Mouse (Mus musculus) monocyte, adult 2 months (primary cell): ENCODE results near the gene Ptger3.

Source experiments
- DNase-seq, 2 experiments: peaks; one replicate each; pipeline ENCODE4 v3.0.0; 2022; ENCODE audit warnings: low spot score in 2 of 2, low read depth in 1 of 2

Ptger3 gene

GRCm38 (mm10) chr3:157566725-157567565 is at the start of gene Ptger3:
TSS of gene Ptger3 (plus strand) at chr3:157566892.
- no peak for DNase-seq

- DNase-seq: no peak
Measured at GRCm38 (mm10) chr3:157517992-157518391, 48.7 kb upstream of the Ptger3 start.

GRCm38 (mm10) chr3:157520433-157520832 is 46.3 kb upstream of the Ptger3 start:
- no peak for DNase-seq

GRCm38 (mm10) chr3:157523834-157524233 is 42.9 kb upstream of the Ptger3 start:
- no peak for DNase-seq

- no peak for DNase-seq
Measured at GRCm38 (mm10) chr3:157531585-157531984, 35.1 kb upstream of the Ptger3 start.

- peak; percentile 77 to 89 for DNase-seq
Measured at GRCm38 (mm10) chr3:157533964-157534785, 32.5 kb upstream of the Ptger3 start, which contains the start of gene Zranb2. TSS of gene Zranb2 (plus strand) at chr3:157534160.

DNA sequence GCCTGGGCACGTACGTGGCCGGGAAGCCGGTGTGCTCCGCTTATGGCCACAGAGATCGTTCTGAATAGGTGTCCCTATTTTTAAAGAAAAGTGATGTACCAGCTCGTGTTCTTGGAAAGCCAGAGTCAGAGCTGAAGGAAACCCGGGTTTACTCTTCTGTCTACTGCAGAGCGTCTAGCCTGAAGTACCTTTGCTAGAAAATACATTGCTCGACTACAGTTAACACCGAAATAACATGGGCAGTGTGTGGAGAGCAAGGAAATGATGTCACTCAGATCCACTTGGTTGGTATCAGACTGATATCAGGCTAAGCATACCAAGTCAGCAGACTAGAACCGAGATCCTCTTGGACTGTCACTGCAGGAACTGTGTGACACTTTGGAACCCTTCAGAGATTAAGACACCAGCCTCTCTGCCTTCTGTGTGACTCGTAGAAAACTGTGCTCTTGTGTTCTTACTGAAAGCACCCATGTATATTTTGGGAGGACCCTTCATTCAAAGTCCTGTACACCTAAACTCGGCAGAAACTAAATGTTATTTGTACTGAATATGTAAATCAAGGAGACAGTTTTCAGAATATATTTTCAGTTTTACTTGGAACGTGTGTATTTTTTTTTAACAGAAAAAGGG is 31.8 kb upstream of the Ptger3 start:
- no peak for DNase-seq

- DNase-seq: no peak
Measured at GRCm38 (mm10) chr3:157549323-157549722, 17.4 kb upstream of the Ptger3 start.

DNA sequence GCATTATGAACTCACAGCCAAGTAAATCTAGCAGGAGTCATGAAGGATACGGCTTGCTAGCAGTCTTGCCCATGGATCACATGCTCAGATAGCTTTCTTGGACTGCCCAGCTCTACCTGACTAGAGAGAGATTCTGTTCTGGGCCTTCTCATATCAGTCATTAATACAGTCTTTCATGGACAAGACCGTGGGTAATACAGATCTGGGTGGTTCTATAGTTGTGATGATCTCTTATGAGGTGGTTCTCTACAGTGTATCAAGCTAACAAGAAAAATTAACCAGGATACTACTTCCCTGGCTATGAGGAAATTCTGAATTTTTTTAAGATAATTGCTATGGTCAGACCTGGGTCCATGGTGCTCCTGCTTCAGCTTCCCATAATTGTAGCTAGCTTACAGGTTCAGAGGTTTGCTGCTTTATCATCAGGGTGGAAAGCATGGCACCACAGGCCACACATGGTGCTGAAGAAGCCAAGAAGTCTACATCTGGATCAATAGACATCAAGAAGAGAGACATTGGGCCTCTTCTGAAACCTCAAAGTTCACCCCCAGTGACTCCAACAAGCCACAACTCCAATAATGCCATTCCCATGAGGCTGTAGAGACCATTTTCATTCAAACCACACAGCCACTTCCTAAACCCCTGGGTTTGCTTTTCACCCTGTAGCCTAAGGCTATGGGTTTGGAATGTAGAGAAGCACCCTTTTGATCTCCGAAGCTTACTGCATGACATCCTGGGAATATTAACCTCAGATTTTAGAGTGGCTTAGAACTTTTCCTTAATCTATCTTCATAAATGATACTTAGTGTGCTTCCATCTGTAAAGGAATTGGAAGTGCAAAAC is 16.7 kb upstream of the Ptger3 start:
- no peak for DNase-seq

- no peak for DNase-seq
Measured at GRCm38 (mm10) chr3:157565196-157565595, 1.5 kb upstream of the Ptger3 start.

- no peak for DNase-seq
Measured at GRCm38 (mm10) chr3:157567566-157568132, 957 bp downstream of the Ptger3 start.

GRCm38 (mm10) chr3:157572011-157572410 is 5.3 kb downstream of the Ptger3 start:
- DNase-seq: no peak

GRCm38 (mm10) chr3:157575441-157576342 is 9.0 kb downstream of the Ptger3 start:
- peak in 1 of 2 experiments; percentile 15 for DNase-seq

- no peak for DNase-seq
Measured at GRCm38 (mm10) chr3:157576343-157576722, 9.6 kb downstream of the Ptger3 start.

DNA sequence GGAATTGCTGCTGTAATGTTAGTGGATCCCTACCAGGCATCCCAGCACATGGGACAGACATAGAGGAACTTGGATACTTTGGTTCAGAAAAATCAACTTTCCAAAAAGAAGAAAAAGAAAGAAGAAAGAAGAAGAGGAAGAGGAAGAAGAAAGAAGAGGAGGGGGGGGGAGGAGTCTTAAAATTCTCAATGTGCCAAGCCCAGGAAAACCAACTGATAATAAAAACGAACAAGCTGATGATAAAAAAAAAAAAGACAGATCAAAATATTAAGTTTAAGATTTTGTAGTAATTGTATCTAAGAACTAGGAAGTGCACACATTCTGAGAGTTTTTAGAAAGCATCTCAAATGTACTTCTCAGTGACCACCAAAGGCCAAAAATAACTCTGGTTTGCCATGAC is 10.2 kb downstream of the Ptger3 start:
- no peak for DNase-seq

DNA sequence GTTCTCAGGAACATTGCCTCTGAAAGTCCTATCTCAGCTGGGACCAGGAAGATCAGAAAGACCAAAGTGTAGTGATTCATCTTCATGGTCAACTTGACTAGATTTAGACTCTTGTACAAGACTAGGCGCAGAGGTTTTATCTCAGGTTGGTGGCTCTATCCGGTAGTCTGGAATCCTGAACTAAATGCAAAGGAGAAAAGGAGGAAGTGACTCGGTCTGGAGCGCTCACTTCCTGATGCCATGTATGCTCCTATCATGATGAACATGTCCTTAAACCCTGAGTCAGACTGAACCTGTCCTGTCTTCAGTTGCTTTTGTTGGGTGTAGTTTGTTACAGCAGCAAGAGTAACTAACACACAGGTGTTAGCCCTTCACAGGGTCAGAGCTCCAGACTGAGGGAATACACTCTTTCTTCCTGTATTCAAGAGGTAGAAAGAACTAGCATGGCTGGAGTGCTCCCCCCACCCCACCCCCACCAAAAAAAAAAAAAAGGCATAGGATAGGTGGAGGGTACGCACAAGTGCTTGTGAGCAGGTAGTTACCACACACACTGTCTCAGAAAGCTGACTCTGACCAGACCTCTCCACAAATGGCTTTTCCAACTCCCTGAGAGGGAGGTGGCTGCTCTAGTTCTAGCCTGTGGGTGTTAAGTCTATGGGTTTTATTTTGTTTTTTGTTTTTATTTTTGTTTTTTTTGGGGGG is 11.9 kb downstream of the Ptger3 start:
- no peak for DNase-seq

- DNase-seq: no peak
Measured at GRCm38 (mm10) chr3:157579376-157579775, 12.7 kb downstream of the Ptger3 start.

GRCm38 (mm10) chr3:157580299-157580698 is 13.6 kb downstream of the Ptger3 start:
- DNase-seq: no peak

DNA sequence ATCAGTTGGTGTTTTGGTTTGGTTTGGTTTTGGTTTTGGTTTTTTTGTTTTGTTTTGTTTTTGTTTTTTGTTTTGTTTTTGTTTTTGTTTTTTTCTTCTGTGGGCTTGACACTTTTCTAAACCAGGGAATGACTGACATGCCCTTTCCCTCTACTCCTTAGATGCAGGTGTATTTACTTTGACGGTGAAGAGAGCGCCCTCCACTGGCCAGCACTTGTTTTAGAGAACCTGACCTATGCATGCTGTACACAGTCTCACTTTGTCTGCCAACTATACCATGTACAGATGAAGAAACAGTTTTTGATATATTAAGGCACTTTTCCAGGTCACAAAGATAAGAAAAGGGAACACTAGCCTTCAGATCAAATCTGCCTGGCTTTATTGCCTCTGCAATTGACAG is 15.1 kb downstream of the Ptger3 start:
- DNase-seq: no peak
